Mouse (Mus musculus) cerebellum, adult 2 months (tissue): Measurements from ENCODE around the gene Dmrta1.

Source experiments
- CTCF ChIP-seq: fragments of 200-500 bp; IDR thresholded peaks from 2 replicates; pipeline ENCODE4 v1.5.1; 2011; ENCODE audit warnings: low read depth, mild to moderate bottlenecking, control low read depth, low read length, moderate library complexity, borderline replicate concordance; ENCODE audit not compliant: insufficient read depth
- POLR2A ChIP-seq: fragments of 200-500 bp; IDR thresholded peaks from 2 replicates; pipeline ENCODE4 v1.6.1; 2011; ENCODE audit warnings: low read length, control low read depth, borderline replicate concordance; ENCODE audit not compliant: insufficient read depth

- TF ChIP-seq POLR2A = no peak
- TF ChIP-seq CTCF = no peak
Measured at GRCm38 (mm10) chr4:89651779-89652178, 27.5 kb upstream of the Dmrta1 start.
